ENCODE assay signal across 26 mouse cellular contexts in the genomic region with DNA sequence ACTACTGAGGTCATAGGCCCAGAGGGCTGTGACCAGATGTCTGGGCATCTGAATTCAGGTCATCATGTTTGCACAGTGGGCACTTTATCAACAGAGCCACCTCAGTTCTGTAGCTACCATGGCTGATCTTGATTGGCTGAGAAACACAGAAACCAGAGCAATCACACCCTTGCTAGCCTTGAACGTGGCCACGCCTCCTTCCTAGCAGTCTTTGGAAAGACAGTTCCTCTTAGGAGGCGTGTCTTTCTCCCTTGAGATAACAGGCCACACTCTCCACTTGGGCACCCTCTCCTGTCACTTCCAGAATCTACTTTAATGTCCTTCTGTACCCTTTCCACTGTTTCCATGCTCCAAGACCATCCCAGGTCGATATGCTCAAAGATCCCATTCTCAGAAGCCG.
"Had no signal": no experiment of that assay in that cellular context is flagged by ENCODE, and none has a peak within 500 bp of the region (broad histone marks: within the 10 kb centered on the region; RNA-seq: fewer than 3 reads in every experiment).

No protein-coding gene starts in this region.

- H3K4me1 ChIP-seq: hindbrain, embryonic 10.5 days; hindbrain, embryonic 12.5 days; intestine, embryonic 15.5 days; limb, embryonic 10.5 days; limb, embryonic 12.5 days; liver, embryonic 13.5 days had no signal

- H3K27ac ChIP-seq: gastrocnemius, adult 2 months; heart, embryonic 10.5 days; hindbrain, embryonic 10.5 days; hindbrain, embryonic 12.5 days; hindbrain, embryonic 14.5 days; intestine, embryonic 15.5 days; limb, embryonic 10.5 days; limb, embryonic 12.5 days; liver, embryonic 13.5 days had no signal

- H3K27me3 ChIP-seq: heart, embryonic 12.5 days; hindbrain, embryonic 12.5 days; intestine, embryonic 15.5 days; limb, embryonic 12.5 days; liver, embryonic 13.5 days had no signal

- H3K9ac ChIP-seq: heart, embryonic 12.5 days; hindbrain, embryonic 12.5 days; hindbrain, embryonic 14.5 days; intestine, embryonic 15.5 days; limb, embryonic 12.5 days; liver, embryonic 13.5 days had no signal

- H3K4me2 ChIP-seq: heart, embryonic 12.5 days; hindbrain, embryonic 12.5 days; hindbrain, embryonic 14.5 days; intestine, embryonic 15.5 days; limb, embryonic 12.5 days; liver, embryonic 11.5 days; liver, embryonic 13.5 days had no signal

- DNase-seq: gastrocnemius, adult 2 months; gastrocnemius, postnatal 10 days; gastrocnemius, postnatal 25 days; heart, adult 18-20 months; heart, postnatal 10 days; heart, postnatal 4 days; kidney, adult 18-20 months; kidney, adult 8-10 months; kidney, postnatal 14 days; kidney, postnatal 36 days; layer of hippocampus, adult 9-11 months; layer of hippocampus, postnatal 36 days; liver; liver, embryonic 13.5 days had no signal

- ATAC-seq: hindbrain, embryonic 16.5 days; inflammation-experienced regulatory T-cells, adult 6 months; intestine, embryonic 15.5 days; intestine, postnatal 0 days had no signal

- H3K9me3 ChIP-seq: heart, embryonic 10.5 days; heart, embryonic 12.5 days; hindbrain, embryonic 10.5 days; hindbrain, embryonic 12.5 days; intestine, embryonic 15.5 days; limb, embryonic 10.5 days; limb, embryonic 12.5 days; liver, embryonic 13.5 days had no signal

- H3K4me3 ChIP-seq: gastrocnemius, adult 2 months; heart, embryonic 10.5 days; heart, embryonic 12.5 days; hindbrain, embryonic 10.5 days; hindbrain, embryonic 12.5 days; intestine, embryonic 15.5 days; limb, embryonic 10.5 days; limb, embryonic 12.5 days; liver, embryonic 13.5 days had no signal

- H3K36me3 ChIP-seq: heart, embryonic 10.5 days; heart, embryonic 12.5 days; hindbrain, embryonic 10.5 days; hindbrain, embryonic 12.5 days; intestine, embryonic 15.5 days; limb, embryonic 10.5 days; limb, embryonic 12.5 days; liver, embryonic 13.5 days had no signal
